Mouse (Mus musculus) large intestine, adult 2 months (tissue): Measurements from ENCODE around the gene Itga8. TPM values are rescaled to one million over a fixed set of nuclear protein-coding genes. Genes with fewer than 3 reads are reported as not detected.

Experiments used
- DNase-seq: peaks from one replicate; pipeline ENCODE4 v3.0.0-alpha.2; 2012; ENCODE audit warnings: low read depth, low spot score
- WGBS: fragments of 180-500 bp; shearing (Covaris S2); methylation state at CpG from one replicate; pipeline ENCODE4 v1.1.7; 2018; 5-methylcytosine and 5-hydroxymethylcytosine counted together
- polyA plus RNA-seq: library from polyadenylated mRNA; depleted of rRNA; stranded (reverse); fragments of >200 nt; gene quantifications from 2 replicates; pipeline ENCODE4 v1.2.3, GENCODE M21; 2012; rRNA removed

The Itga8 gene
- polyA plus RNA-seq, 1 experiment = 1.9 TPM

GRCm38 (mm10) chr2:12115479-12115878, 186.2 kb downstream of the Itga8 start:
- DNase-seq = no peak
- WGBS = 72% methylated on average over 2 of the region's 2 CpGs

- WGBS = 85% methylated on average over 3 of the region's 3 CpGs
Observed at GRCm38 (mm10) chr2:12109306-12109705, 192.4 kb downstream of the Itga8 start.

GRCm38 (mm10) chr2:12108306-12108705, 193.4 kb downstream of the Itga8 start:
- 86% methylated on average over 2 of the region's 2 CpGs for WGBS
- no peak for DNase-seq

More at GRCm38 (mm10) chr2:12109306-12109705, 192.4 kb downstream of the Itga8 start:
- no peak for DNase-seq

GRCm38 (mm10) chr2:12107265-12107664, 194.5 kb downstream of the Itga8 start:
- DNase-seq = no peak
- 53% methylated on average over 2 of the region's 2 CpGs for WGBS

GRCm38 (mm10) chr2:12103183-12103582, 198.5 kb downstream of the Itga8 start:
- WGBS = 75% methylated on average over 1 of the region's 1 CpGs
- no peak for DNase-seq

- DNase-seq = no peak
- 73% methylated on average over 7 of the region's 7 CpGs for WGBS
Observed at GRCm38 (mm10) chr2:12092203-12092984, 209.3 kb downstream of the Itga8 start.

GRCm38 (mm10) chr2:12090993-12091392, 210.7 kb downstream of the Itga8 start:
- 79% methylated on average over 2 of the region's 2 CpGs for WGBS

GRCm38 (mm10) chr2:12085492-12085891, 216.2 kb downstream of the Itga8 start:
- DNase-seq = no peak
- 72% methylated on average over 2 of the region's 2 CpGs for WGBS

More at GRCm38 (mm10) chr2:12090993-12091392, 210.7 kb downstream of the Itga8 start:
- no peak for DNase-seq

GRCm38 (mm10) chr2:12084341-12084740, 217.4 kb downstream of the Itga8 start:
- no peak for DNase-seq
- WGBS = 75% methylated on average over 4 of the region's 4 CpGs

- WGBS = 75% methylated on average over 2 of the region's 2 CpGs
Observed at GRCm38 (mm10) chr2:12077266-12077891, 224.3 kb downstream of the Itga8 start.

GRCm38 (mm10) chr2:12065669-12066399, 235.9 kb downstream of the Itga8 start:
- WGBS = 69% methylated on average over 6 of the region's 6 CpGs
- no peak for DNase-seq

More at GRCm38 (mm10) chr2:12077266-12077891, 224.3 kb downstream of the Itga8 start:
- no peak for DNase-seq

- WGBS = 71% methylated on average over 5 of the region's 5 CpGs
- no peak for DNase-seq
Observed at GRCm38 (mm10) chr2:12060034-12060723, 241.5 kb downstream of the Itga8 start.

Other genes with a start within 250 kb of the Itga8 start
- gene Mindy3, start 117.5 kb upstream of the Itga8 start, polyA plus RNA-seq = 24.4 and 58.2 TPM in 2 replicates